Mouse (Mus musculus) testis, adult 2 months (tissue): ENCODE data around the gene Cmtm4. TPM values are rescaled to one million over a fixed set of nuclear protein-coding genes. Genes with fewer than 3 reads are reported as not detected.

Experiments used
- H3K27ac ChIP-seq: fragments of 200-500 bp; 2 replicates; pipeline ENCODE4 v1.5.1; 2012; ENCODE audit warnings: low read depth, low read length; ENCODE audit not compliant: control insufficient read depth, insufficient read depth
- H3K27me3 ChIP-seq: fragments of 200-500 bp; 2 replicates; pipeline ENCODE4 v1.6.1; 2012; ENCODE audit warnings: mild to moderate bottlenecking, low read length, moderate library complexity; ENCODE audit not compliant: control insufficient read depth, insufficient read depth
- H3K36me3 ChIP-seq: fragments of 200-500 bp; 2 replicates; pipeline ENCODE4 v1.6.1; 2012; ENCODE audit warnings: mild to moderate bottlenecking, low read length; ENCODE audit not compliant: control insufficient read depth, insufficient read depth
- H3K4me1 ChIP-seq: fragments of 200-500 bp; 2 replicates; pipeline ENCODE4 v1.6.1; 2012; ENCODE audit warnings: low read length; ENCODE audit not compliant: control insufficient read depth, insufficient read depth
- H3K4me3 ChIP-seq: fragments of 200-500 bp; 2 replicates; pipeline ENCODE4 v1.5.1; 2012; ENCODE audit warnings: low read depth, mild to moderate bottlenecking, low read length, moderate library complexity, mixed read lengths; ENCODE audit not compliant: control insufficient read depth
- CTCF ChIP-seq: fragments of 200-500 bp; IDR thresholded peaks from 2 replicates; pipeline ENCODE4 v1.5.1; 2012; ENCODE audit warnings: low read depth, mild to moderate bottlenecking, inconsistent platforms, low read length, moderate library complexity; ENCODE audit not compliant: control insufficient read depth, insufficient read depth, insufficient replicate concordance
- POLR2A ChIP-seq: fragments of 200-500 bp; IDR thresholded peaks from 2 replicates; pipeline ENCODE4 v1.6.1; 2012; ENCODE audit warnings: low read depth, mild to moderate bottlenecking, inconsistent platforms, low read length, moderate library complexity; ENCODE audit not compliant: control insufficient read depth
- polyA plus RNA-seq: library from polyadenylated mRNA; depleted of rRNA; stranded (reverse); fragments of >200 nt; gene quantifications from 2 replicates; pipeline ENCODE4 v1.2.3, GENCODE M21; 2012

The Cmtm4 gene
- polyA plus RNA-seq, 1 experiment = 2.0 TPM

- Histone ChIP-seq H3K36me3 (peaks cover 1% of the 10 kb centered on the region; the same call in 1 of the 2 replicates), H3K4me1 (no peaks in the 10 kb centered on the region; the same call in none of the 2 replicates), H3K27me3 (no peaks in the 10 kb centered on the region), H3K4me3 (no peak overlapping the region), H3K27ac (no peak overlapping the region)
- TF ChIP-seq CTCF (no peak), POLR2A (no peak)
Measured at GRCm38 (mm10) chr8:104437494-104438135, 42.0 kb upstream of the Cmtm4 start.

- TF ChIP-seq POLR2A (no peak), CTCF (no peak)
- Histone ChIP-seq H3K27ac (no peak overlapping the region), H3K4me1 (no peaks in the 10 kb centered on the region; the same call in none of the 2 replicates), H3K4me3 (no peak overlapping the region), H3K27me3 (no peaks in the 10 kb centered on the region), H3K36me3 (peaks cover 1% of the 10 kb centered on the region; the same call in 1 of the 2 replicates)
Measured at GRCm38 (mm10) chr8:104436591-104436990, 41.0 kb upstream of the Cmtm4 start.

GRCm38 (mm10) chr8:104436038-104436437 is 40.4 kb upstream of the Cmtm4 start:
- TF ChIP-seq POLR2A (no peak), CTCF (no peak)
- H3K36me3 ChIP-seq = peaks cover 1% of the 10 kb centered on the region; the same call in 1 of the 2 replicates
- no peak overlapping the region for H3K4me3 ChIP-seq
- H3K27me3 ChIP-seq = no peaks in the 10 kb centered on the region
- no peak overlapping the region for H3K27ac ChIP-seq
- H3K4me1 ChIP-seq = no peaks in the 10 kb centered on the region; the same call in 1 of the 2 replicates

GRCm38 (mm10) chr8:104434826-104435354 is 39.3 kb upstream of the Cmtm4 start:
- H3K36me3 ChIP-seq = peaks cover 1% of the 10 kb centered on the region; the same call in 1 of the 2 replicates

GRCm38 (mm10) chr8:104434275-104434674 is 38.7 kb upstream of the Cmtm4 start:
- H3K36me3 ChIP-seq = peaks cover 1% of the 10 kb centered on the region; the same call in 1 of the 2 replicates
- no peaks in the 10 kb centered on the region for H3K4me1 ChIP-seq
- no peak overlapping the region for H3K4me3 ChIP-seq
- no peak overlapping the region for H3K27ac ChIP-seq
- TF ChIP-seq POLR2A (no peak), CTCF (no peak)
- H3K27me3 ChIP-seq = no peaks in the 10 kb centered on the region

More at GRCm38 (mm10) chr8:104434826-104435354, 39.3 kb upstream of the Cmtm4 start:
- H3K27ac ChIP-seq = no peak overlapping the region
- no peaks in the 10 kb centered on the region for H3K27me3 ChIP-seq
- no peaks in the 10 kb centered on the region for H3K4me1 ChIP-seq
- no peak for TF ChIP-seq POLR2A
- no peak for TF ChIP-seq CTCF
- no peak overlapping the region for H3K4me3 ChIP-seq

- Histone ChIP-seq H3K27ac (no peak overlapping the region), H3K27me3 (no peaks in the 10 kb centered on the region), H3K4me3 (no peak overlapping the region), H3K4me1 (no peaks in the 10 kb centered on the region), H3K36me3 (peaks cover 1% of the 10 kb centered on the region; the same call in 1 of the 2 replicates)
- TF ChIP-seq POLR2A = no peak
- TF ChIP-seq CTCF = no peak
Measured at GRCm38 (mm10) chr8:104433191-104433842, 37.7 kb upstream of the Cmtm4 start.

GRCm38 (mm10) chr8:104432656-104433055 is 37.0 kb upstream of the Cmtm4 start:
- Histone ChIP-seq H3K27ac (no peak overlapping the region), H3K4me3 (no peak overlapping the region), H3K36me3 (peaks cover 1% of the 10 kb centered on the region; the same call in 1 of the 2 replicates), H3K4me1 (no peaks in the 10 kb centered on the region), H3K27me3 (no peaks in the 10 kb centered on the region)
- TF ChIP-seq CTCF (no peak), POLR2A (no peak)
